Mouse (Mus musculus) intestine, embryonic 16.5 days (tissue): Measurements from ENCODE around the gene Chic1. TPM values are rescaled to one million over a fixed set of nuclear protein-coding genes. Genes with fewer than 3 reads are reported as not detected.

Experiments used
- ATAC-seq: fragments of 200-750 bp; cut with Nextera tagmentation; 2 replicates; pipeline ENCODE4 v1.8.0; 2017; ENCODE audit warnings: moderate TSS enrichment, moderate library complexity
- H3K27ac ChIP-seq: fragments of 300-500 bp; sonication (generic); 2 replicates; pipeline ENCODE4 v1.5.1; 2014; ENCODE audit warnings: mild to moderate bottlenecking, low read length
- H3K27me3 ChIP-seq: fragments of 300-500 bp; sonication (generic); replicated peaks from 2 replicates; pipeline ENCODE4 v1.6.1; 2014; ENCODE audit warnings: low read length, control low read depth, mixed read lengths; ENCODE audit not compliant: control insufficient read depth, insufficient read depth
- H3K36me3 ChIP-seq: fragments of 300-500 bp; sonication (generic); 2 replicates; pipeline ENCODE4 v1.6.1; 2014; ENCODE audit warnings: low read length, control low read depth; ENCODE audit not compliant: control insufficient read depth, insufficient read depth
- H3K4me1 ChIP-seq: fragments of 300-500 bp; sonication (generic); 2 replicates; pipeline ENCODE4 v1.6.1; 2014; ENCODE audit warnings: low read length, control low read depth, mixed read lengths; ENCODE audit not compliant: control insufficient read depth, insufficient read depth
- H3K4me2 ChIP-seq: fragments of 300-500 bp; sonication (generic); 2 replicates; pipeline ENCODE4 v1.6.1; 2014; ENCODE audit warnings: low read depth, low read length, control low read depth
- H3K4me3 ChIP-seq: fragments of 300-500 bp; sonication (generic); 2 replicates; pipeline ENCODE4 v1.5.1; 2014; ENCODE audit warnings: mild to moderate bottlenecking, low read length
- H3K9ac ChIP-seq: fragments of 300-500 bp; sonication (generic); 2 replicates; pipeline ENCODE4 v1.6.1; 2014; ENCODE audit warnings: low read depth, low read length
- H3K9me3 ChIP-seq: fragments of 300-500 bp; sonication (generic); 2 replicates; pipeline ENCODE4 v1.6.1; 2016; ENCODE audit warnings: low read length, control low read depth; ENCODE audit not compliant: control insufficient read depth
- WGBS: fragments of 180-500 bp; shearing (Covaris S2); extraction: QIAGEN DNeasy Blood & Tissue Kit; methylation state at CpG from one replicate; pipeline ENCODE4 v1.1.7; 2014; 5-methylcytosine and 5-hydroxymethylcytosine counted together
- polyA plus RNA-seq: library from polyadenylated mRNA; unstranded; fragments of >200 nt; fragmentation: Nextera tagmentation; extraction: Ambion mirVana; gene quantifications from 2 replicates; pipeline ENCODE4 v1.2.1, GENCODE M21; 2015

Gene Chic1
- polyA plus RNA-seq, 1 experiment from 2014 or later: 4.7 TPM

GRCm38 (mm10) chrX:103355784-103356183, 492 bp upstream of the Chic1 start:
- Histone ChIP-seq H3K27ac (no peak overlapping the region), H3K4me3 (peak overlapping the region; percentile 62), H3K4me1 (no peaks in the 10 kb centered on the region), H3K27me3 (peaks cover 2% of the 10 kb centered on the region; the same call in 1 of the 2 replicates), H3K9me3 (no peaks in the 10 kb centered on the region), H3K9ac (no peak overlapping the region), H3K36me3 (no peaks in the 10 kb centered on the region), H3K4me2 (peak overlapping the region; percentile 49; the same call in 1 of the 2 replicates)
- 39% methylated on average over 5 of the region's 5 CpGs for WGBS
- ATAC-seq: peak; percentile 10; the same call in 1 of the 2 replicates

- no peaks in the 10 kb centered on the region for H3K36me3 ChIP-seq
- no peaks in the 10 kb centered on the region for H3K4me1 ChIP-seq
- 9% methylated on average over 24 of the region's 24 CpGs for WGBS
- ATAC-seq: peak; percentile 66
- peak overlapping the region; percentile 49 for H3K4me2 ChIP-seq
- peak overlapping the region; percentile 33 for H3K27ac ChIP-seq
- H3K4me3 ChIP-seq: peak overlapping the region; percentile 62
- H3K9ac ChIP-seq: peak overlapping the region; percentile 74
- H3K27me3 ChIP-seq: peaks cover 2% of the 10 kb centered on the region; the same call in 1 of the 2 replicates
- H3K9me3 ChIP-seq: no peaks in the 10 kb centered on the region
Measured at GRCm38 (mm10) chrX:103356761-103357236, 523 bp downstream of the Chic1 start.

DNA sequence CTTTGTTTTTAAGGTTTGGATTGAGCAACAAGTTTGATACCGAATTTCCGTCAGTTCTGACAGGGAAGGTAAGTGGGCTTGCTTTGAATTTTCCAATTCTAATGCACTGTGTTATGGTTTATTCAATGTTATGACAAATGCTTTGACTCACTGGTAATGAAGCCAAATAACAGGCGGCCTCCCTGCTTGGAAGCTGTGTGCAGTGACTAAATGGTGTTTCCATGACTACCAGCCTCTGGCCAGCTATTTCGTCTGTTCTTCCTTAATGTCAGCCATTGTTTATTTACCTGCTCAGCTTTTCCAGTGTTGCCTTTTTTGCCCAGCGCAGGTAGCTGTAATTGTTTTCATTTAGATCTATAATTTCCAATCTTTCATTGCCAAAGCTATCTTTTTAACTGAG, 9.9 kb downstream of the Chic1 start:
- Histone ChIP-seq H3K27ac (no peak overlapping the region), H3K4me3 (no peak overlapping the region), H3K36me3 (no peaks in the 10 kb centered on the region), H3K9ac (no peak overlapping the region), H3K4me2 (no peak overlapping the region), H3K27me3 (0 out of 2 replicates have a peak, but pooled peaks cover 3% of the 10 kb centered on the region), H3K4me1 (no peaks in the 10 kb centered on the region), H3K9me3 (no peaks in the 10 kb centered on the region)
- 41% methylated on average over 5 of the region's 5 CpGs for WGBS
- no peak for ATAC-seq

DNA sequence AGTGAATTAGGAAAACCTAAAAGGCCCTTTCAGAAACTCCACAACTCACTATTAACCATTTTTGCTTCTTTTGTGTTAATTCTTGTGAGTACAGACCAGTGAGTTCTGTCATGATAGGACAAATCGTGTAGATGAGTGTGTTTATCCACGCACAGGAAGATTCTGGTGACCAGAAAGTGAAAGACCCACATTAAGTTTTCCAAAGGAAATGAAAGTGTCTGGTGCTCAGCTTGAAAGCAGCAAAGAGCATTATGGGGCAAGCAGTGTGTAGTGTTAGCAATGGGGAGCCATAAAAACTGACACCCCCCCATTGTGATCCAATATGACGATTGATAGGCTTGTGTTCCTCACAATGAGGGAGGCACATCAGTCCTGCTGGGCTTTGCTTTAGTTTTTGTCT, 12.4 kb downstream of the Chic1 start:
- no peak for ATAC-seq
- WGBS: 70% methylated on average over 3 of the region's 3 CpGs
- H3K4me3 ChIP-seq: no peak overlapping the region
- no peaks in the 10 kb centered on the region for H3K9me3 ChIP-seq
- no peak overlapping the region for H3K9ac ChIP-seq
- H3K36me3 ChIP-seq: no peaks in the 10 kb centered on the region
- no peak overlapping the region for H3K27ac ChIP-seq
- no peak overlapping the region for H3K4me2 ChIP-seq
- H3K4me1 ChIP-seq: no peaks in the 10 kb centered on the region
- H3K27me3 ChIP-seq: 0 out of 2 replicates have a peak, but pooled peaks cover 3% of the 10 kb centered on the region

DNA sequence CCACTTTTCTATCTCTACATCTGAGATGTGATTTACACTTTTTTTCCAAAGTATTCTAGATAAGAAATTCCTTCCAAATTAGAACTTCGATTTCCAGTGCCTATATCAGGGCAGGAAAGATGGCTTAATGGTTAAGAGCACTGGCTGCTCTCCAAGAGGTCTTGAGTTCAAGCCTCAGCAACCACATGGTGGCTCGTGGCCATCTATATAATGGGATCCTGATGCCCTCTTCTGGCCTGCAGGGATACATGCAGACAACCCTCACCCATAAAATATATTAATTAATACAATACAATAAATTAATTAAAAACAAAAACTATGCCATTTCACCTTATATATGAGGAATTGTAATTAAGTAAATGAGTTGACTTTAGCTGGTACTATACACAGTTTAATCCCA, 14.9 kb downstream of the Chic1 start:
- no peak overlapping the region for H3K4me3 ChIP-seq
- H3K9ac ChIP-seq: no peak overlapping the region
- H3K9me3 ChIP-seq: no peaks in the 10 kb centered on the region
- 67% methylated on average over 2 of the region's 2 CpGs for WGBS
- no peak for ATAC-seq
- 0 out of 2 replicates have a peak, but pooled peaks cover 5% of the 10 kb centered on the region for H3K27me3 ChIP-seq
- H3K27ac ChIP-seq: no peak overlapping the region
- H3K36me3 ChIP-seq: no peaks in the 10 kb centered on the region
- H3K4me1 ChIP-seq: no peaks in the 10 kb centered on the region
- H3K4me2 ChIP-seq: no peak overlapping the region

DNA sequence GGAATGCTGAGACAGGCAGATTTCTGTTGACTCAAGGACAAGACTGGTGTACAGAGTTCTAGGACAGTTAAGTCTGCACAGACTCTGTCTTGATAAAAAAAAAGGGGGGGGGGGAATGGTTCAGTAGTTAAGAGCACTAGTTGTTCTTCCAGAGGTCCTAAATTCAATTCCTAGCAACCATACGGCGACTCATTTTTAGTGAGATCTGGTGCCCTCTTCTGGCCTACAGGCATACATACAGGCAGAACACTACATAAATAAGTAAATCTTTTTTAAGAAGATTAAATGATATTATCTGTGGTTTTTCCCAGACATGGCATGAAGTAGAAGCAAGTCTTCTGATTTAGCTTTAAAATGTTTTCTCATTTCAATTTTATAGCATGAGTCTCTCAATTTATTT, 15.4 kb downstream of the Chic1 start:
- WGBS: 37% methylated on average over 2 of the region's 2 CpGs
- Histone ChIP-seq H3K36me3 (no peaks in the 10 kb centered on the region), H3K27me3 (0 out of 2 replicates have a peak, but pooled peaks cover 5% of the 10 kb centered on the region), H3K4me2 (no peak overlapping the region), H3K9me3 (no peaks in the 10 kb centered on the region), H3K27ac (no peak overlapping the region), H3K9ac (no peak overlapping the region), H3K4me1 (no peaks in the 10 kb centered on the region), H3K4me3 (no peak overlapping the region)
- no peak for ATAC-seq

DNA sequence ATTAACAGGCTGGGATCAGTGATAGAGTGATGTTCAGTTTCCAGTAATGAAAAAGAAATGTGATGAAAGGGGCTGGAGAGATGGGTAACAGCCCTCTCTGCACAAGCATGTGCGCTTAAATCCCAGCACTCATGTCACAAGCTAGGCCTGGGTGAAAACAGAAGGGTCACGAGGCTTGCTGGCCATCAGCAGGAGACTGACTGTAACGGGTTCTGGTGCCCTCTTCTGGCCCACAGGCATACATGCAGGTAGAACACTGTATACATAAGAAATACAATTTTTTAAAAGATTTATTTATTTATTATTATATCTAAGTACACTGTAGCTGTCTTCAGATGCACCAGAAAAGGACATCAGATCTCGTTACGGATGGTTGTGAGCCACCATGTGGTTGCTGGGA, 18.0 kb downstream of the Chic1 start:
- no peaks in the 10 kb centered on the region for H3K36me3 ChIP-seq
- H3K4me1 ChIP-seq: no peaks in the 10 kb centered on the region
- 64% methylated on average over 5 of the region's 5 CpGs for WGBS

GRCm38 (mm10) chrX:103384528-103384927, 28.3 kb downstream of the Chic1 start:
- Histone ChIP-seq H3K27me3 (peaks cover 3% of the 10 kb centered on the region; the same call in 1 of the 2 replicates), H3K9me3 (no peaks in the 10 kb centered on the region), H3K4me2 (no peak overlapping the region), H3K36me3 (no peaks in the 10 kb centered on the region), H3K4me1 (no peaks in the 10 kb centered on the region), H3K9ac (no peak overlapping the region), H3K27ac (no peak overlapping the region), H3K4me3 (no peak overlapping the region)
- WGBS: 78% methylated on average over 3 of the region's 3 CpGs
- no peak for ATAC-seq

More for the DNA sequence above, 18.0 kb downstream of the Chic1 start:
- no peaks in the 10 kb centered on the region for H3K9me3 ChIP-seq
- H3K27ac ChIP-seq: no peak overlapping the region
- H3K27me3 ChIP-seq: peaks cover 8% of the 10 kb centered on the region
- H3K4me3 ChIP-seq: no peak overlapping the region
- no peak overlapping the region for H3K4me2 ChIP-seq
- no peak overlapping the region for H3K9ac ChIP-seq
- ATAC-seq: no peak

DNA sequence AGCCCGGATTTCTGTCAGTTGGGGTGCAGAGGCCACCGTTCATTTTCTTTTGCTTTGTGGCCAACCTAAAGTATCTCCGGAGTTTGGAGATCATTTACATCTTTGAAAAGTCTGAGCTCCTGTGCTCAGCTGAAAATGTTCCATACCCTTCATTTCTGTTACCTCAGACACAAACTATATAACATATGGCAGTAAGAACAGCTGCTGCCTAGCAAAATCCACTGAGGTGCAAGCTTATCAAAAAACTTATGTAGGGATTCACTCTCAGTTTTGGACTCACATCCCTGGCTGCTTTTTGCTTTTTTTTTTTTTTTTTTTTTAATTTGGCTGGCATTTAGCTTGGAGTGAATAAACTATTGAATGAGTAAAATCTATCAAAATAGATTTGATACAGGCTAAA, 31.9 kb downstream of the Chic1 start:
- H3K36me3 ChIP-seq: no peaks in the 10 kb centered on the region
- H3K9ac ChIP-seq: no peak overlapping the region
- WGBS: 81% methylated on average over 3 of the region's 3 CpGs
- ATAC-seq: no peak
- no peaks in the 10 kb centered on the region for H3K4me1 ChIP-seq
- no peaks in the 10 kb centered on the region for H3K9me3 ChIP-seq
- H3K4me3 ChIP-seq: no peak overlapping the region
- H3K27me3 ChIP-seq: peaks cover 3% of the 10 kb centered on the region; the same call in 1 of the 2 replicates
- H3K27ac ChIP-seq: no peak overlapping the region
- no peak overlapping the region for H3K4me2 ChIP-seq

- ATAC-seq: no peak
- no peaks in the 10 kb centered on the region for H3K9me3 ChIP-seq
- H3K27ac ChIP-seq: no peak overlapping the region
- H3K4me2 ChIP-seq: no peak overlapping the region
- H3K4me1 ChIP-seq: no peaks in the 10 kb centered on the region
- H3K36me3 ChIP-seq: no peaks in the 10 kb centered on the region
- H3K4me3 ChIP-seq: no peak overlapping the region
- no peak overlapping the region for H3K9ac ChIP-seq
- 86% methylated on average over 1 of the region's 1 CpGs for WGBS
- H3K27me3 ChIP-seq: 0 out of 2 replicates have a peak, but pooled peaks cover under 1% of the 10 kb centered on the region
Measured at GRCm38 (mm10) chrX:103393841-103394240, 37.6 kb downstream of the Chic1 start.
